Mouse (Mus musculus): Measurements from ENCODE around the gene Sgms2.

- TF ChIP-seq ZC3H11A (IDR thresholded peaks at IDR 0.05; ENCODE audit: low read depth, low read length) (no peak), POLR2A (IDR thresholded peaks at IDR 0.05; ENCODE audit: low read depth, low read length) (no peak), ETS1 (conservative IDR thresholded peaks at IDR 0.05; ENCODE audit: low read depth, low read length) (no peak), ZKSCAN1 (IDR thresholded peaks at IDR 0.05; ENCODE audit: borderline replicate concordance, low read depth, low read length) (no peak), MAZ (IDR thresholded peaks at IDR 0.05; ENCODE audit: low read depth, low read length) (no peak), NELFE (IDR thresholded peaks at IDR 0.05; ENCODE audit: low read depth, low read length) (no peak)
Measured at GRCm38 (mm10) chr3:131479415-131479814, 11.8 kb downstream of the Sgms2 start.

Measured in CH12.LX (cell line).